Mouse (Mus musculus): Measurements from ENCODE around the gene 4930562C15Rik.

Gene 4930562C15Rik

DNA sequence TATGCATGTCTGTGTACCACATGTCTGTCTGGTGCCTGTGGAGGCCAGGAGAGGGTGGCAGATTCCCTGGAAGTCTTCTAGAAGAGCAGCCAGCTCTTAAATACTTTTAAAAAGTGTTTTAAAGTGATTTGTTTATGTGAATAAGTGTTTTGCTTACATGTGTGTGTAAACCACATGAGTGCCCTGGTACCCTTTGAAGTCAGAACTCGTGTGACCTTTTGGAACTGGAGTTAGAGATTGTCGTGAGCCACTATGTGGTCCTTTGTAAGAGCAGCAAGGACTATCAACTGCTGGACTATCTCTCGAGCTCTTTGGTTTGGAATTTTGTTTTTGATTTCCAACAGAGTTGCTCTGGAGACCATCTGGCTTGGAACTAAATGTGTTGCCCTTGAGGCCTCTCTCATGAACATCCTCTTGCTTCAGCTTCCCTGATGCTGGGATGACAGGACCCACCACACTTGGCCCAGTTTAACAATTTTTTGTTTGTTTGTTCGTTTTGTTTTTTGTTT, 55.0 kb downstream of the 4930562C15Rik start:
- no peak for DNase-seq (ENCODE audit: low read depth, low spot score)

DNA sequence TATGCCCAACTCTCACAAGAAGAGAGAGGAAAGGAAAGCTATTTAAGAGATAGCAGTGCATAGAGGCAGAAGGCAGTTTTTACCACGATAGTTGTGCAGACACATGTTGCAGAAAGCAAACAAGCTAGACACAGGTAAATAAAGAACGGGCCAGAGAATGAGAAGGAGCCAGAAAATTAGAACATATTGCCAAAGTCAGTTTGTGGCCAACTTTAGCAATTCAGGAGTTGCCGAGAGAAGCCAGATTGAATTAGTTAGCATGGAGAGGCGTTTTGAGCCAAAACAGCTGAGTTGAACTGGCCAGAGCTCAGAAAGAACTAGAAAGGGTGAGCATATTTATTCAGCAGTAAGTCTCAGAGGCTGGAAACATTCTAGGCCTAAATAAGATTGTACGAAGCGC, 57.0 kb downstream of the 4930562C15Rik start:
- DNase-seq (ENCODE audit: low read depth, low spot score): no peak

DNA sequence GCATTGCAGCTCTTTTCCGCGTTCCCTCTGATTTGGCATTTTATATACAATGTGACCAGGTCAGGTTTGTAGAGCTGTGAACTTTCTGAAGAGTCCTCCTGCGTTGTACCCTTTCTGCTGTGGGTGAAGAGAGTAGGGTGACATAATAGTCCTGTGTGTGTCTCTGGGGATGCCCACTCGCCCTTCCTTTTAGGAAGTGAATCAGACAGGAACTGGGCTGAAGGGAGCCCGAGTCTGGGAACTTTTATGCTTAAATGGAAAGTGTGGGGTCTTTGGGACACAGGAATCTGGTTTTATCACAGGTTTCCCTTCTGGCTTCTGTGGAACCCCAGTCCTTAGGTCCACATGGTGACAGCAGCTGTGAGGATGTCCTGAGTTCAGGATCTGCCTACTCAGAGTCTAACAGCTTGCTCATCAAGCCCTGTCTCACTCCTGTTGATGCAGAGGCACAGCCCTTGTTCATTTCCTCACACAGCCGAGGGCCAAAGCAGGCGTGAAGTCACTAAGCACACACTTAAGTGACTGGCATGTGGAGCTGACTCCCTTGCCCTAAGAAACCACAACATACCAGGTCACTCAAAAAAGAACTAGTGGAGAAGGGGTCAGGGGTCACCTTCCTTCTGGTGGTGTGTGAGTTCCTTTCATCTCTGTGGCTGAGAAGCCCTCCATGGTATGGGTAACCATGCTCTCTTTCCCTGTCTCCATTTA, 59.1 kb downstream of the 4930562C15Rik start:
- DNase-seq (ENCODE audit: low read depth, low spot score): no peak

DNA sequence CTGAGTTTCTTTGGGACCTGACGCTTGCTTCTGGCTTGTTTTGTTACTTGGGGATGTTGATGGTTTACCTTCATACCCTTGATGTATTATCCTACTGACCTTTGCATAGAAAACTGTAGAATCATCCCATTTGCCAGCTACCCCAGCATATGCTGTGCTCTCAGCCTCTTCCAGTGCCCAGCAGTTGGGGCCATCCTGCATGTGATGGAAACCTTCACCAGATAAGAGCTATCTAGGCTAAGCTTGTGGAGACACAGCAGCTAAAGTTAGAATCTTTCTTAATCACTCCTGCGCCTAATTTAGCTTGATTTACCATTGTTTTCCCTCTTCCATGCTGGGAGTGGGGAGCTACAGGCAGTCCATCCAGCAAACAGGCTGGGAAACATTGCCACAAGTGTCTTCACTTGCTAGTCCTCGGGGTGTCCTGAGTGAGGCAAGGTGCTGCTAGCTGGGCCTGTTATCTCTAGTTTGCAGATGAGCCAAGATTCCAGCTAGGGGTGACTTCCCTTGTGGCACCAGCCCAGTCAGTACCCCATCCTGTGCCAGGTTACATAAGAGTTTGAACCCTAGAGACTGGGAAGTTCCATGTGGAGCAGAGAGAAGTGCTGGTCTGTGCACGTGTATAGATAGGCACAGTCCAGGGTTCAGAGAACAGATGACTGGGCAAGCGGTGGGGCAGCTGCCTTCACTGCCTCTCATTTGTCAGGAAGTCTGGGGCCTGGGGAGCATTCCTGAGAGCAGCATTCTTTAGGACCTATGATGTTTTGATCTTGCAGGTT, 61.2 kb downstream of the 4930562C15Rik start:
- DNase-seq (ENCODE audit: low read depth, low spot score): no peak

DNA sequence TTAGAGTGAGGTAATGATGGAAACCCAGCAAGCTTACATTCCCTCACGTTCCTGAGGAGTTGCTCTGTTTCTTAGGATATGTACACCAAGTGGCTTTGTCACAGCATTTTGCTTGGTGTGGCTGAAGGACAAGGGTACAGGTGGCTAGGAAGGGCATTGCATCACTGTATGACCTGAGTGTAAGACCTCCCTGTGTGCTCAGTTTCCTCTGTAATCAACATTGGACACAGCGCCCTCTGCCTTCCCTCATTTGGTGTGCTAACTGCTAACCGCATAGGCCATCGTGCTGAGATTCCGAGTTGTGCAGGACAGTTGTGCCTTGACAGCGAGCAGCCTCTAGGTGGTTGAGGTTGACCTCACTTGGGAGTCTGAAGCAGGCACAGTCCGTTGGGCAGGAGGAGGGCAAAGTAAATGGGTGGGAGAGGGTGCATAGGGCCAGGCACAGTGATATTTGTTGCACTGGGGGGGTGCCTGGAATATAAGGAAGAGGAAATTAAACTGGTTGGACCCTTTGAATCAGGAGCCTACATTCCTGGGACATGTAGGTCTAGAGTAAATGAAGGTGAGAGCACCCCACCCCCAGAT, 62.0 kb downstream of the 4930562C15Rik start:
- DNase-seq (ENCODE audit: low read depth, low spot score): no peak

DNA sequence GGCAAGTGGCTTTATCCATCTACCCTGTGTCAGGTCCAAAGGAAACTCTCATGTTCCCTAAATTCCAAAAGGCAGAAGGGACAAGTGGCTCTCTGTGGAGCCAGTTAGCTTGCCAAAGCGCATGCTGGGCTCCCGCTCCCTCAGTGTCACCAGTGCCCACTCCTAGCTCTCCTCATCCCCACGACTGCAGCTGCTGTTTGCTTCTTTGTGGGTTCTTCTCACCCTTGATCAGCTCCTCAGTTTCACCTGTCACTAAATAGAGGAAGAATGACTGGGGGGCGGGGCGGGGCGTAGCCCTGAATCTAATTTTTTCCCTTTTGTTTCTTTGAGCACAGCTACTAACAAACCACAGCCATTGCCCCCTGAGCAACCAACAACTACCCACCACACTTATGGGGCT, 63.7 kb downstream of the 4930562C15Rik start:
- DNase-seq (ENCODE audit: low read depth, low spot score): no peak

DNA sequence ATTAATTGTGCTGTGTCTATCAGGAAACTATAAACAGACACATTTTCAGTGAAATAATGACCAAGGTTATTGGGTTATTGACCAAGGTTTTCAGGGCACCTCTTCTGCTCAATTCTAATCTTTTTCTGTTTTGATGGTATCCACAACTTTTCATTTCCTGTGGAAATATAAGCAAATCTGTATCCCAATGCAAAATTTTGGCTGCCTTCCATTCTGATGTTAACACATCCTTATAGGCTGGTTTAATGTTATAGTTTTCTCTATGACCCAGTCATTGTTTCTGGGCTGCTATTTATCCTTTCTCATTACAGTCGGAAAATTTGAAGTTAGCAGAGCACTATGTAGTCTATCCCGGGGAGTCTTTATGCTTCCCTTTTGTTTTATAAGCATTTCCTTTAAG, 64.5 kb downstream of the 4930562C15Rik start:
- DNase-seq (ENCODE audit: low read depth, low spot score): no peak

DNA sequence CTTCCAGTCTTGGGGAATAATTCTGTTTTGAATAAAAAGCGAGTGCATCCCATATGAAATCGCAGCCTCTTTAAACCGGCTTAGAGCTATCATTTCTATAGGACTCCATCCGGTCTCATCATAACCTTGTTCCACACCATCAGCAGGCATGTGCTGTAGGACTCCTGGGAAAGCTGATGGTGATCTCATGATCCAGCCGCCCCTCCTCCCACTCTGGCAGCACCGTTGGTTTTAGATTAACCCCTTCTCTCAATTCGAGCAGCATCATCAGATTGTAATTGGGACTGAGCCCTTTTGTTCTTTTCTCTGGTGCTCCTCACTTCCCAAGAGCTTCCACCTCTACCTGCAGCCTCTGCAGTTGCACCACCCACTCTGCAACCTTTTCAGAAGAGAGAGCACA, 66.0 kb downstream of the 4930562C15Rik start:
- DNase-seq (ENCODE audit: low read depth, low spot score): no peak

DNA sequence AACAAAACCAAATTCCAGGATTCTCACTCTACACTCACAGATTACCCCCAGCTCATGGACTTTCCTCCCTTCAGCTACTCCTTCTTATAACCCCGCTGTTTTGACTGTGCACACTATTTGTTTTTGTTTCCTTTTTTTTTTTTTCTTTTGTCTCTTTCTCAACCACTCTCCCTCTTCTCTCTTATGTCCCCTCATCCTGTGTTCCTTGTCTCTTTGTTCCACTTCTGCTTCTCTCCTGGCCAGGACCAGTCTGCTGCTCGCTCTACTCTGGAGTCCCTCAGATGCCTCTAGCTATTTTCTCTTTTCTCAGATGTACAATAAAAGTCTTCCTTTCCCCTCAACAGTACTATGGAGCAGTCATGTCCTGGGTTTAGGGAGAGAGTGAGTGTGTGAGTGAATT, 67.2 kb downstream of the 4930562C15Rik start:
- DNase-seq (ENCODE audit: low read depth, low spot score): no peak

DNA sequence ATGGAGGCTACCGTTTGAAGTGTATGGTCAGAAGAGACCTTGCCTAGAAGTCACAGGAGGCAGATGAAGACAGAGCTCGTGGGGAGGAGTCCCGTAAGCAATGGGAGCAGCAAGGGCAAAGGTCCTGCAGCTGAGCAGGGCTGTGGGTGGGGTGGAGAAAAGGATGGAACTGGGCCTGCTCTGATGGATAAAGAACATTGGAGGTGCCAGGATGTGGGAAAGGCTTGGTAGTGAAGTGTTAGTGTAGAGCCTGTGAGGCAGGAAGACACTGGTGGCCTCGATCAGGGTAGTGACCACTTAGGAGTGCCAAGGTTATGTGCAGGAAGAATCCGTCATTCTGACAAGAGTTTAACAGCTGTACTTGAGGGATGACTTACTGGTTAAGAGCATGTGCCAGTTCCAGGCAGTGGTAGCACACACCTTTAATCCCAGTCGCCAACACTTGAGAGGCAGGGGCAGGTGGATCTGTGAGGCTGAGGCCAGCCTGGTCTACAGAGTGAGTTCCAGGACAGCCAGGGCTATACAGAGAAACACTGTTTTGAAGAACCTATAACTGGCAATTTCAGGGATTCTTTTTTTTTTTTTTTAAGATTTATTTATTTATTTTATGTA, 68.4 kb downstream of the 4930562C15Rik start:
- no peak for DNase-seq (ENCODE audit: low read depth, low spot score)

DNA sequence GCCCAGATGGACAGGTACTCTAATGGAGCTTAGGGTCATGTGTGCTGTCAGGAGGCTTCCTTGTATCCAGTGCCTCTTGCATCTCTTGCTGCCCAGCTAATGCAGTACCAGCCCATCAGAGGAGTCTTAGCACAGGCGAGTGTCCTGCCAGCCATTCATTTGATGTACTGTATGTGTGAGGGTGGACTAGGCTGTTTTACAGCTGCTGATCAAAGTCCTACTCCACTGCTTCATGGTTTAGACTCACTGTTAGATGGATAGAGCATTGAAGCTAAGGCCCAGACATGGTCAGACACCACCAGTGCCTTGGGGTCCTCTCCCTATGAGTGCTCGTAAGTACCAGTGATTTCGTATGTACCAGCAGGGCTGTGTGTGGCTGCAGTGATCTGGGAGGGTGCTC, 69.7 kb downstream of the 4930562C15Rik start:
- DNase-seq (ENCODE audit: low read depth, low spot score): no peak

DNA sequence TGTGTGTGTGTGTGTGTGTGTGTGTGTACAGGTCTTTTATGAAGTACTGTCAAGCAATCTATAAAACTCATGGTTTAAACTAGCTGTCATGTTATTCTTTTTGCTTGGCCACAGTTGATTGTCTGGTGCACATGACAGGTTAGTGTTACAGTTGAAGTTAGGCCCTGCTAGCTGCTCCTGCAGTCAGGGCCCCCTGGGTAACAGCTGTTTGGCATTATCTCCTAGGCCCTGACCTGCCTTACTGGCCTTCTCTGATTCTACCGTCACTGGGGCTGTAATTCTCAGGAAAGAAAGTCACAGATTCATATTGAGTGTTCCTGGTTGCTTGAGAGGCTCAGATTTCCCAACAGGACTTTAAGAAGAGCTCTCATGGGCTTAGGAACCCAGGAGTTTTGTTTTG, 70.4 kb downstream of the 4930562C15Rik start:
- DNase-seq (ENCODE audit: low read depth, low spot score): no peak

DNA sequence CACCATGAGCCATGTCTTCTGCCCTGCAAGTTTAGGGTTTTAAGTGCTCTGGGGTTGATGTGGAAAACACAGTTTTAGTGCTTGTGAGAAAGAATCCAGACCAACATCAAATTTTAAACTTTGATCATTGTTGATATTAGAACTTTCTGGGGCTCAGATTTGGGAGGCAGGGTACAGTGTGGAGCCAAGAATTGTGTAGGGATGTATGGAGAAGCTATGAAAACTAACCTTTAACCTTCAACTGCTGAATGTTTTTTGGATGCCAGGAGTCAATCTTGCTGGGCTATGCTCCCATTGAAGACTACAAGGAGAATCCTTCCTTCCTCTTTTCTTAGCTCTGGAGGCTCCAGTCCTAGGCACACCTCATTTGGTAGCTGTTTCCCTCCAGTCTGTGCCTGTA, 71.3 kb downstream of the 4930562C15Rik start:
- no peak for DNase-seq (ENCODE audit: low read depth, low spot score)

DNA sequence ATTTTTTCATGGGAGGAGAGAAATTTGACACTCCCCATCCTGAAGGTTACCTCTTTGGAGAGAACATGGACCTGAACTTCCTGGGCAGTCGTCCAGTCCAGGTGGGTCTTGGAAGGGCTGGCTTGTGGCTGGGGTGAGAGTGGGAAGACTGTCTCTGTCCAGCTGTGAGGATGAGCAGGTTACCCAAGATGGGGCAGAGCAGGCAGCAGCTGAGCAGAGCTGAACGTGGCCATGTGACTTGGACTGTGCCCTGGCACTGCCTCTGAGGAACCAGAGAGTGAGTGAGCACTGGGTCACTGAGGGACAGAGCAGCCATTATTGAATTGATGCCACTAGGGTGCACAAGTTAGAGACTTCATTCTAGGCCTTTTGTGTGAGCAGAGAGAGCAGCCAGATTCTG, 72.2 kb downstream of the 4930562C15Rik start:
- no peak for DNase-seq (ENCODE audit: low read depth, low spot score)

DNA sequence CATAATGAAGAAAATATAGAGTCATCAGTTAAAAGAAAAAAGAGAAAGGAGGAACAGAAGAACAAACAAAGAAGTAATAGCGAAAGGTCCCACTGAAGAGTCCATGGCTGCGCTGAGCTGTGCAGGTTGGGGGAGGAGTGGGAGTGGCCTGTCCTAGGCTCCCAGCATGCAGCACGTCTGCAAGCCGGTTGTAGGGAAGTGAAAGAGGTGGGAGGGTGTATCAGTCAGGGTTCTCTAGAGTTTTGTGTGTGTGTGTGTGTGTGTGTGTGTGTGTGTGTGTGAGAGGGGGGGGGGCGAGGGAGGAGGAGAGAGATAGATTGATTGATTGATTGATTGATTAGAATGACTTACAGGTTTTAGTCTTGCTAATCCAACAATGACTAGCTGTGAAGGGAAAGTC, 72.8 kb downstream of the 4930562C15Rik start:
- DNase-seq (ENCODE audit: low read depth, low spot score): no peak

DNA sequence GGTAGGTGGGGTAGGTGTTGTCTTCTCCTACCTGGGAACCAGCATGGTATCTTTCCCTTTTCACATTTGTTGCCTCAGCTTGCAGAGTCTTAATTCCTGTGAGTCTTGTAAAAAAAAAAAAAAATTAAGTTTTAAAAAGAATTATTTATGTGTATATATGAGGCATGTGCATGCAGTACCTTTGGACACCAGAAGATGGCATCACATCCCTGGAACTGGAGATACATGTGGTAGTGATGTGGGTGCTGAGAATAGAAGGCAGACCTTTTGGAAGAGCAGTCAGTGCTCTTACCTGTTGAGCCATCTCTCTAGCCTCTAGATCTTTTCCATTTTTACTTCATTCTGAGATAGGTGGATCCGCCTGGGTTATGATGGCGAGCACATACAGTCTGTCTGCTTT, 74.5 kb downstream of the 4930562C15Rik start:
- no peak for DNase-seq (ENCODE audit: low read depth, low spot score)

DNA sequence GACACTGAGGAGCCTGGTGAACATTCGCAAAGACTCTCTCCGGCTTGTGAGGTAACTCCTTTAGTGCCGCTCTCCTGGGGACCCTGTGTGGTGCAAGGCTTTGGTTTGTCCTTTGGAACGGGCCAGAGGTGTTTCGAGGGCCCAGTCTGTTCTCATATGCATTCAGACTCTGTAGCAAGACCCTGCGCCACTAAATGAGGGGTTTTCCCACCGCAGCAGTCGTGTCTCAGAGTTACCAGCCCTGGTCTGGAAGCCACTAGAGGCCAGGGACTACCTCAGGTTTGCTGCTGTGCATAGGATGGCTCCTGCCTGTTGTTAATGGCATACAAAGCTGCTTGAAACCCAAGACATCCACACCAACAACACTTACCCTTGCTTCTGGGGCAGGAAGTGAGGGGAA, 75.5 kb downstream of the 4930562C15Rik start:
- DNase-seq (ENCODE audit: low read depth, low spot score): no peak

DNA sequence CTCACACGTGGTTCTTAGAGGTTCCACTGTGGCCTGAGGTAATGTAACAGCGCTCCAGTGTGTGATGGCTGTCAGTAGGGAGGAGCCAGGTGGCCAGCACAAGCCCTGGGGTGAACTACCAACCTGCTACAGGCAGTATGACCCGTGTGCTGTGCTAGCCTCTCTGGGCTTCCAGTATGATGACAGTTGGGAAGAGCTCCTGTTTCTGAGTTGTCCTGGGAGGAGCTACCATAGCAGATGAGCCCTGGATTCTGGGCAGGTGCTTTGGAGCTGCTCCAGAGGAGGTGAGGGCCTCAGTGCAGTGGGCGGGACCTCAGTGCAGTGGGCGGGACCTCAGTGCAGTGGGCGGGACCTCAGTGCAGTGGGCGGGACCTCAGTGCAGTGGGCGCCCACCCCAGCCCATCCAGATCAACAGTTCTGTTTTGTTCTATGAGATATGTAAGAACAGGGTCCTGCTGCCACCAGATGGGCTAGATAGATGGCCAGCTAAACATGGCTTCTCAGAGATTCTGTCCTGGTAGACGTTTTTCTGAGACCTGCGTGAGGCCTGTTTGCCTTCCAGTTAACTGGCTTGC, 76.9 kb downstream of the 4930562C15Rik start:
- no peak for DNase-seq (ENCODE audit: low read depth, low spot score)

DNA sequence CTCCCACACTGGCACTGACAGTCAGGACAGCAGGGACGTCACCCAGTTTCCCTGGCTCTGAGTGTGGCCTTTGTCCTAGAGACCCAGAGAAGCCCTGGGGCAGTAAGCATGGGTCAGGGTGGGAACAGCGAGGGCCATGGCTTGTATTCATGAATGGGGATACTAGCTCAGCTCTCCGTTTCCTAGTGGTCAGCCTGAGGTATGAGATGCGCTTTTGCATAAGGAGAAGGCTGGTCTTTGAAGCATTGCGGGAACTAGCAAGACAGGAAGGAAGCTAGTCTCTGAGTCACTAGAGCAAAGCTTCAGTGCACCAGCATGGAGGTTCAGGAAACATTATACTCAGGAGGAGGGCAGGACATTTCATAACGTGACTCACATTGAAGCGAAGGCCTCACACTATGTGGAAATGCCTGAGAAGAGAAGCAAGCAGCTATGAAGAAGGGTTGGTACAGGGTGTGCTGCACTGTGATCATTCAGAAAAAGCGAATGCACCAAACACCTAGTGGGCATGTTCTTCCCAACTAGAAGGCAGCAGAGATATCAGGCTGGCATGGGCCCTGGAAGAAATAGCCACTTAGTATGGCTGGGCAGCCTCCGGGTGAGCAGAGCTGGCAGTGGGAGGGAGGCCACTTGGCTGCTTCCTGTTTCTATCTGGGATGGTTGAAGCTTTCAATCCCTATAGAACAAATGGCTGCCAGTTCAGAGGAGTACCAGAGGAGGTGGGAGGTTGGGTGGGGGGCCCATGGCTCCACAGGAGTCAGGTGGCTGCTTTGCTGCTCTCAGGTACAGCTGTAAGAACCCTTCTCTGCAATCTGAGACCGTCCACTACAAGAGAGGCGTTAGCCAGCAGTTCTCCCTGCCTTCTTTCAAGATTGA, 77.9 kb downstream of the 4930562C15Rik start:
- no peak for DNase-seq (ENCODE audit: low read depth, low spot score)

DNA sequence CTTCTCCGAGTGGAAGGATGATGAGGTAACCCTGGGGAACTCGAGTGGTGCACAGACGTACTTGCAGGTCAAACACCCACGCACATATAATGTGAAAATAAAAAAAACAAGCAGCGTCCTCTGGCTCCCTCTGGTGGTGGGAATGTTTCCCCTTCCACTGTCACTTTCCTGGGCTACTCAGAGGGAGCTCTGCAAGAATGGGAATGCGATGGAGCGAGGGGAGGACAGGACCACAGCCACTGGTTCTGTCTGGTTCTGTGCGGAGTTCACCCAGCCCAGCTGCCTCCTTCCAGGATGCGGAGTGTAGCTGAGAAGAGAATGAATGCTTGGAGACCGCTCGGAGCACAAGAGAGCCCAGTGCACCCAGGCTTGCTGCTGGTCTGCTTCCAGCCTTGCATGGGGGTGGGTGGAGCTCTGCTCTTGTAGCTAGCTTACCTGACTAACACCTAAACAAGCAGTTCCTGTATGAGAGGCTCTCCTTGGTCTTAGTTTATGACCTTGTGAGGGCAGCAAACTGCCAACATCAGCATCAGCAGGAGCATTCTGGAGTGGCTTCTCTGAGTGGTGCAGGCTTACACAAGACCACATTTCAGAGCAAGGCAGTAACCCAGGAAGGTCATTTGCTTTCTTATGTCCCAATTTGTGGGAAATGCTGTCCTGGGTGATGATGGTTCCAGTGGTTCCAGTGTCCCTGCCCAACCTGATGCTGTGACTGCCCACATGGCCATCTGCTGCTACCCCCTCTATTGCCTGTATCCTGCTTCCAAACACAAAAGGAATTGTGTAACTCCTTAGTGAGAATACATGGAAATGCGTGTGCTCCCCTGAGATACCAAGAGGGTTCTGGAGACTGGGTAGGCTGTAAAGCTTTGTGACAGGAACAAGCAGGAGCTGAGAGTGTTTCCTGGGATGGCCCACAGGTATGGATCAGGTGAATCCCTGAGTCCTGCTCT, 78.8 kb downstream of the 4930562C15Rik start:
- DNase-seq (ENCODE audit: low read depth, low spot score): peak; percentile 26

All from brain, embryonic 18.5 days (tissue).